Mouse (Mus musculus) kidney, adult 8-10 months (tissue): ENCODE measurements at regions not wholly inside any gene's neighbourhood (a gene's known extent, or its start where the extent isn't known, plus 50 kb on each side); places are given as distances from the start of the nearest gene placed in this dataset.

Source experiments
- DNase-seq, 2 experiments: peaks; one replicate each; pipeline ENCODE4 v3.0.0; 2022

- DNase-seq: no peak
These were observed 389.6 kb upstream of the Adamts16 start for GRCm38 (mm10) chr13:71231182-71231581.

DNA sequence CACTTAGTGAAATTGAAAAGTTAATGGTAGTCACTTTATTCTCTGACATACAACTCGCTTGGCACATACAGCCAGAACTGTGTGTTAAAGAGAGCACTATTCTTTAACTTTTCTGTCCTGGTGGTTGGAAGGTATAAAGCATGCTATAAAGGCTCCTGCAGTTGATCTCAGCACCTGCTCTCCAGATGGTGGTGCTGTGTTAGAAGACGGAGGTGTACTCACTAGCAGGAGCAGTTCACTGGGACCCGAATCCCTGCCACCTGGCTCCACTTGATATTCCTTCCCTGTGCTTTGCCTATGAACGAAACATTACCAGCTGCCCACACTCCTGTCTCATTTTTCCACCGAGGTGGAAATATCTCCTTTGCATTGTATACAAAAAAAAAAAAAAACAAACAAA, 373.2 kb upstream of the Adamts16 start:
- no peak for DNase-seq

- DNase-seq: no peak
These were observed 369.8 kb upstream of the Adamts16 start for GRCm38 (mm10) chr13:71211363-71211762.

DNA sequence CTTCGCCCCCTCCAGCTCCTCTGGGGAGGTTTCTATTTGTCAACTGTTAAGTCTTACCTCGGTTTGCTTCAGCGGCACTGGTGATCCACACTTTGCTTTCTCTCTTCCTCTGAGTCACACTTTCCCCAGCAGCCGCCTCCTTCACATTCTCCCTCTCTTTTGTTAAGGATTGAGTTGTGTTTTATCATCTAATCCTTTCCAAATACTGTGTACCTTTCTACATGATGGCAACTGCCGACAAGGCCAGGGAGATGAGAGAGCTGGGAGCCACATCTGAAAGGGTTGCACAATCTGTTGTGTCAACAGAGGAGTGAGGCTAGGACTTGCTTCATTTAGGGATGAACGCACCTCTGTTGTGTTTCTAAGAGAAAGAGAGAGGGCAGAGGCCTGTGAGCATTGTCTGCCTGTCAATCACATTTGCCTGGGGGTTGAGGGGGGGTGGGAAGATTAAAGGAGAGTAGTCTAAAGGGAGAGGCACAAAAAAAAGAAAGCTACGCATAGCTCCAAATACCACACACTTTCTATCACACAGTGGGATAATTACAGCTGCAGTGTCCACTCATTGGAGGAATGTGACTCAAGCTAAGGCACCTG, 369.1 kb upstream of the Adamts16 start:
- no peak for DNase-seq

DNA sequence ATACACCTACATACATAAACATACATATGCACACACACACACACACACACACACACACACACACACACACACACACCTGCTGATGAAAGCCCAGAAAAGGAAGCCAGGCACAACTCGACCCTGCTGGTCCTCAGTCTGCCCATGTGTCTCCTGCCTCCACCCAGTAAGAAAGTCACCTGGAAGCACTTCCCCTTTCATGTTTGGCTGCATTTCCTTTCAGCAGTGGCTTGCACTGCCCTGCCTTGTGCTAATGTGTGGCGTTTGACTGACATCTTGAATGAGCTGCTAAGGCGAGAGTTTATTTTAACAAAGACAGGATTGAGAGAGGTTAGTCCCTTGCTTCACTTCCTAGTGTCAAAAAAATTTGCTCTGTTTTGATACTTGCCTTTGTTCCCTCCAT, 364.1 kb upstream of the Adamts16 start:
- DNase-seq: no peak

- DNase-seq: no peak
These were observed 359.0 kb upstream of the Adamts16 start for GRCm38 (mm10) chr13:71200656-71201055.

- DNase-seq: no peak
These were observed 354.1 kb upstream of the Adamts16 start for GRCm38 (mm10) chr13:71195675-71196074.

DNA sequence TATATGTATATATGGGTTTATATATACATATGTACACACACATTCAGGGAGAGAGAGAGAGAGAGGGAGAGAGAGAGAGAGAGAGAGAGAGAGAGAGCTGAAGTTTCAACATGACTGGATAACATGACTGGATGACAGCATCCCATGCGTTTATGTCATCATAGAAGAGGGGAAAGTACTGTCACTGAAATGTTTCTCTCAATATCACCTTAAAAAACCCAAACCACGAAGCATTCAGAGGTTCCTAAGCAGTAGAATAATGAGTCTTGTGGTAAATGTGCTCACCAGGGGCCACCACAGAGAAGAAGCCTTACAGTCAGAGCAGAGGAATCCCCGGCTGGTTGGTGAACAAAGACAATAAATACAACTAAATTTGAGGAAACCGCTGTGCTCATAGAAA, 342.9 kb upstream of the Adamts16 start:
- DNase-seq: no peak

DNA sequence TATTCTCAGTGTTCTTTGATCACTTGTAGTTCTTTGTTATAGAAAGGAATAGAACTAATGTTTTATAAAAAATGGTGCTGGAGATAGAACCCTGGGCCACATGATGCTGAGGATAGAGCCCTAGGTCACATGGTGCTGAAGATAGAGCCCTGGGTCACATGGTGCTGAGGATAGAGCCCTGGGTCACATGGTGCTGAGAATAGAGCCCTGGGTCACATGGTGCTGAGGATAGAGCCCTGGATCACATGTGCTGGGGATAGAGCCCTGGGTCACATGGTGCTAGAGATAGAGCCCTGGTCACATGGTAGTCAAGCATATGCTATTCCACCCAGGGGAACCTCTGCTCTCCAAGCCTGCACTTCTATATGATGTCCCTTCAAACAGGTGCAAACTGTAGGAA, 337.5 kb upstream of the Adamts16 start:
- DNase-seq: no peak

- DNase-seq: no peak
These were observed 332.7 kb upstream of the Adamts16 start for GRCm38 (mm10) chr13:71174335-71174734.

GRCm38 (mm10) chr13:71166226-71166625, 324.6 kb upstream of the Adamts16 start:
- DNase-seq: no peak

DNA sequence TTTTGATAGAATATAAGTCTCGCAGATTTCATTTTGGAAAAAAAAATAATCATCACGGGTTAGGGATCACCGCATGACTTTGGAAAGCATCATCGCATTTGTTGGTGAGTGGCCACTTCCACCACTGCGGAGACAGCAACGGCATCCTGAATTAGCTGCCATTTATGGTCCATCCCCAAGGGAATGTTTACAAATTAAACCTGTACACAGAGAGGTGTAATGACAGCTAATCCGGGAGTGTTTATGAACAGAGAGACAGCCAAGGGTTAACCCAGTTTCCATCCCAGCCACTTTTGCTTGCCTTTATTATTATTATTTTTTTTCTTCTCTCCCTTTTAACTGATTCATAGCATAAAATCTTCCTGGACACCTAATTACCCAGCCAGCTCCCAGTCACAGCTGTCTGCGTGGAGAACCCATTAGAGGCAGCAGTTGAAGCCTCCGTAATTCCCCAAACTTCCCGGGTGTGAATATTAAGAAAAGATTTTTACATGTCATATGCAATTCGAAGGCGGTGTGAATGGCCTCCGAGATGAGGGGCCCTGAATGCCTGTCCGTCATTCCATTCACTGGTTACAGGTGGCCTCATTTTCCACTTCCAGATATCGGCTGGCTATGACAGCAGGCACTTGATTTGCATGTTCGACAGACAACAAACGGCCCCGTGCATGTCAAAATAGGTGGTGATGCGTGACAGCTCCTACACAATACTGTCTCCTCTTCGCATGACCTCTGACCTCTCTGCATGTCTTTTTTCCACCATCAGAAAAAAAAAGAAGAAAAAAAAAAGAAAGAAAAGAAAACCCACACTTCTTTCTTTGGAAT, 323.7 kb upstream of the Adamts16 start:
- no peak for DNase-seq

DNA sequence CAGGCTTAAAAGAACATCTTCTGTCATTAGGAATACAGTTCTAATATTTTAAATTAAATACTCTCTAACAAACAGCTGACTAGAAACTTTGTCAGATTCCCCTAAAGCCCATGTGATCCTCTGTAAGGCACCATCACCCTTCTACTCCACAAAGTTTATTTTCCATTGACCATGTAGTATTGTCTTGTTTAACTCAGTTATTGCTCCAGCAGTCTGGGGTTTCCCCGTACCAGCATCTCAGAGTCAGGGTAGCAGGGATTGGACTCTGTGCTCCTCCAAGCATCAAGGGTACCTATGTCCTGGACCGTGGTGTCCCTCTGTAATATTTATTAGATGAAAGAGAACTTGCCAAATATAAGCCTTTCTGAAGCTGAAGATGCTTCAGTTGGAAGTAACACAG, 322.4 kb upstream of the Adamts16 start:
- DNase-seq: no peak

DNA sequence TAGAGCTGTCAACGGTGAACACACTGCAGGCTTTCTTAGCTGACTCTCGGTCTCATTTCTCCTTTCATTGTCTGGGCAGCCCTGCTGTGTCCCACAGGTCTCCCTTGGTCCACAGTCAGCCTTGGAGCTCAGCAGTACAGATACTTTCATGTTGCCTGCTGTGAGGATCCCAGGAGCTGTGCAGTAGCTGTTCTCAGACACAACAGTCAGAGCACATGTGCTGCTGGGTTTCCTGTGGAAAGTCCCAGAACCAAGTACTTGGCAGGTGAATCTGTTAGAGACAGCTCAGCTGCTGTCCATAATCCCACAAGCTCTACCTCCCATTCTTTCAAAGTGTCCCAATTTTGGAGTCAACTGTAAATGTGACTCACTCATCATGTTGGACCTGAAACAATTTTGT, 321.3 kb upstream of the Adamts16 start:
- DNase-seq: no peak

DNA sequence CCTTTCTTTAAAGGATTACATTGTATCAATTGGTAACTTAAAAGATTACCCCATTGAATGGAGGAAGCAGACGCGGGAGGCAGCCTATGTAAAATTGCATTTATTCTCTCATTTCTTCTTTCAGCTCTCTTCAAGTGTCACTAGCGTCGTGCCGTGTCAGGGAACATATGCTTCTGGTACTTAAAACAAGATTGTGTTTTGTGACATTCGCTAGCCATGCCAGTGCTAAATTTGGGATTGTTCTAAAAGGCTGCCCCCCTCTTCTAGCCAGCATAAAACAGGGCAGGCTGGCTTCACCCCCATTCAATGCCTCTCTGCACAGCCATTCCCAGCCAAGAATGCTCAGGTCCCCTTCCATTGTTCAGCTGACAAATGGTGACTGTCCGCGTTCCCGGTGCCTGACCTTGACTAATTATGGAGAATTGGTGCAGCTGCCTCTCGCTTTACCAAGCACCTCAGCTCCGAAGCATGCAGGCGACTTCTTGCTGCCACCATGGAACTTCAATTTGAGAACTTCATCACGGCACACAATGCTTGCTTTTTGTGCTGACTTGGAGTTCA, 316.8 kb upstream of the Adamts16 start:
- DNase-seq: no peak

DNA sequence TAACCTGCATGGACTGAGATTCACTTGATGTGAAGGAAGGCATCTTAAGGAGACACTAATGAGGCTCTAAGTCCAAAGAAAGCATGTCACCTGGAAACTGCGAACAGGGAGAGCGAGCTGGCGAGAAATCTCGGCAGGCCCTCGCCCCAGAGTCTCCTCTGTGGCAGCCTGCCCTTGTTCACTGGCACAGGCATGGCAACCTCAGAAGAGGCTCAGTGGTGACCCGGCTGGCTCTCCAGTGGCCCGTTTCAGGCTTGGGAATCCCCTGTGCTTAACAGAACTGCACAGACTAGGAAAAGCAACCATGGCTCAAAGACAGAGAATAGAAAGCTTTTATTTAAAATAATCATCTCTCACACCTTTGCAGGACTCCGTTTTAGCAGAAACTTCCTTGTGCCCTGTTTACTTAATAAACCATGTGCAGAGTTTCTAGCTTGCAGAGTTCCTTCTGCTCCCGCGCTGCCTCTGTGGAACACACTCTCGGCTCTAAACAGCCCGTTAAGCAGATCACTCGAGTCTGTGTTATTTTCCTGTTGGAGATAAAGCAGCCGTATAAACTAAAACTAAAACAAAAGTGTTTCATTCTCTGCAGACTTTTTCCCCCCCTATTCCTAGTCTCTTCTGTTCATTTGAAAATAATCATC, 316.2 kb upstream of the Adamts16 start:
- DNase-seq: no peak

DNA sequence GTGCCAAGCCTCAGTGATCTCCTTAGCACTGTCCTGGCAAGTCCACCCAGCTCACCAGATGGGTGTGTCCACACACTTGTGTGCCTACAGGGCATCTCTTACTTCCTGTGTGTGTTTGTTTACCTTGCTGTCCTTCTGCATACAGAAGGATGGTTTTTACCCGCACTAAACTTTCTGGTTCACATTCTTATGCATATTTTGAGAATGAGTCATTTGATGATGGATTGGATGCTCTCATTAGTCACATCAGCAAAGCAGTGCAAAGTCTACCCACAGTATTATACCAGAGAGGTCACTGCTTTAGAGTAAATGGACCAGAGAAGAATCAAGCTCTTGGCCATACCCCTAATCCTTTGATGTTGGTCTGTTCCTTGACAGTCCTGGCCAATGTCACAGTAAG, 308.5 kb upstream of the Adamts16 start:
- DNase-seq: no peak

DNA sequence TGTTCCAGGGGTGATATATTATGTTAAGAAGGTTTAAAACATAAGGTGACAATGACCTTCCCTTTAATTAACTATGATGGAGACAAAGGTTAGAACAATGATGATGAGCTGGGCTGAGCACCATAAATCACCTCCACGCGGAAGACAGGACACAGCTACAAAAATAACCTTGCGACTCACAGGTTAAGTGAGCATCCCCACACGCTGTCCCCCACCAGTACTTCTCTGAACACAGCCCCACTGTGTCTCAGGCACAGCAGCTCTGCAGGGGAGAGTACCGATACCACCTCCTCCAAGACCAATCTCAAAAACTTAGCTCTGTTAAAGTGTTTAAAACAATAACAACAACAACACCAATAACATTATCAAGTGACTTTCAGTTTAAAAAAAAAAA, 307.7 kb upstream of the Adamts16 start:
- no peak for DNase-seq

GRCm38 (mm10) chr13:71148491-71149302, 307.1 kb upstream of the Adamts16 start:
- no peak for DNase-seq

DNA sequence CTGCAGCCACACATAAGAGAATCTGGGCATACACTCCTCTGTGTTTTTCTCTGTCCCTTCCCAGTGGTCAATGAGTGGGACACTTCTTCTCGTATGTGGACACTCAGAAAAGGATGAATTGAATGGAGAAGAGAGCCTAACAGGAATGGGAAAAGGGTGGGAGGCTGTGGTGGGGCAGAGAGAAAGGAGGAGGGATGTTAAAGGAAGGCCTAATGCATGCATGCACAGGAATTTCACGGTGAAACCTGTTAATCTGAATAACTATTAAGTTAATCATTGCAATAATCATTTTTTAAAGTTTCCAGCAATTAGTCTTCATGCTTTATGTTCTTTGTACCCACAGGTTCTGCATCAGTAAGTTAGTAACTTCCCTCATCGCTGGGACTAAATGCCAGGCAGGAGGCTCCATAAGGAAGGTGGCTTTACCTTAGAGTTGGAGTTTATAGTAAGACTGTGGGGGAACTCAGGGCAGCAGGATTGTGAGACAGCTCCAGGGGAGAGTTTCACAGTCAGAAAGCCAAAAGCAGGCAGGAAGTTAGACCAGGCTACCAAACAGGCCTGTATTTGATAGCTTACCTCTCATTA, 305.3 kb upstream of the Adamts16 start:
- DNase-seq: no peak

GRCm38 (mm10) chr13:71138745-71139312, 297.2 kb upstream of the Adamts16 start:
- DNase-seq: no peak

- no peak for DNase-seq
These were observed 294.5 kb upstream of the Adamts16 start for GRCm38 (mm10) chr13:71135940-71136632.
